ENCODE assay signal across 21 mouse cellular contexts in the genomic region with DNA sequence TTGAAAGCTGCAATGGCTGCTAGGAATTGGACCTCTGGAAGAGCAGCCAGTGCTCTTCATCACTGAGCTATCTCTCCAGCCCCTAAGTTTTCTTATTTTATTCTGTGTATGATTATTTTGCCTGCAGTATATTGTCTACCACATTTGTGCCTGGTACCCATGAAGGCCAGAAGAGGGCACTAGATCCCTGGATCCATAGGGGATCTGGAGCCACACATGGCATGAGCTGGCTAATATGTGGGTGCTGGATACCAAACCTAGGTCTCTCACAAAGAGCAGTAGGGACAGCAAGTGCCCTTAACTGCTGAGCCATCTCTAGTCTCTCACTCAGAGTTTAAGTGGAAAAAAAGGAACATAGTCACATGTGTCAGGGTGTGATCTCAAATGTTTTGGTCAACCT. TPM values are rescaled to one million over a fixed set of nuclear protein-coding genes. Genes with fewer than 3 reads are reported as not detected.
DNase-seq lines count a peak whose midpoint lies in the region; ATAC-seq and TF ChIP-seq lines count a peak whose summit lies in the region.
"Had no signal": no experiment of that assay in that cellular context is flagged by ENCODE, and none has a peak within 500 bp of the region (broad histone marks: within the 10 kb centered on the region; RNA-seq: fewer than 3 reads in every experiment).

No protein-coding gene starts in this region.

- no peaks in the 10 kb centered on the region for H3K27me3 ChIP-seq in heart, embryonic 12.5 days (replicated peaks)
- H3K27me3 ChIP-seq in liver, embryonic 14.5 days (ENCODE audit: control insufficient read depth, insufficient read depth, low read length), result no peaks in the 10 kb centered on the region
- H3K27me3 ChIP-seq in stomach, postnatal 0 days (ENCODE audit: control insufficient read depth, insufficient read depth, low read length), result no peaks in the 10 kb centered on the region
- H3K27me3 ChIP-seq: embryonic facial prominence, embryonic 13.5 days; limb, embryonic 13.5 days; lung, embryonic 15.5 days; megakaryocyte, embryonic 14.5 days; neural tube, embryonic 13.5 days had no signal

- peak; percentile 76 for DNase-seq in heart, adult 11 months
- DNase-seq in liver, embryonic 14.5 days (ENCODE audit: low read depth in 3 of 3, low spot score in 3 of 3), result no peak
- DNase-seq in liver, result no peak
- DNase-seq in thymus, postnatal 4 days, result peak; percentile 3
- DNase-seq in thymus, postnatal 0 days (ENCODE audit: low spot score), result no peak
- DNase-seq in stomach, postnatal 0 days (ENCODE audit: low spot score), result no peak
- DNase-seq in cerebellum, postnatal 10 days, result no peak
- DNase-seq: adrenal gland, postnatal 10 days; cerebellum, adult 18-20 months; heart, adult 18-20 months; kidney, postnatal 10 days had no signal

- H3K4me3 ChIP-seq in heart, embryonic 12.5 days, result no peak overlapping the region
- H3K4me3 ChIP-seq in liver, embryonic 14.5 days (ENCODE audit: insufficient read depth in 1 of 2, low read depth in 2 of 2, low read length in 2 of 2), result no peak overlapping the region
- H3K4me3 ChIP-seq in stomach, postnatal 0 days (ENCODE audit: low read depth, low read length), result no peak overlapping the region
- H3K4me3 ChIP-seq: embryonic facial prominence, embryonic 13.5 days; limb, embryonic 13.5 days; lung, embryonic 15.5 days; megakaryocyte, embryonic 14.5 days; neural tube, embryonic 13.5 days had no signal

- no peak overlapping the region for H3K27ac ChIP-seq in heart, embryonic 12.5 days (ENCODE audit: poor library complexity, severe bottlenecking)
- no peak overlapping the region for H3K27ac ChIP-seq in liver, embryonic 14.5 days
- H3K27ac ChIP-seq in stomach, postnatal 0 days (replicated peaks), result no peak overlapping the region
- H3K27ac ChIP-seq: embryonic facial prominence, embryonic 13.5 days; limb, embryonic 13.5 days; lung, embryonic 15.5 days; neural tube, embryonic 13.5 days had no signal

- no peak for TF ChIP-seq EP300 in liver, embryonic 14.5 days (IDR thresholded peaks at IDR 0.05; ENCODE audit: low read depth)
- no peak for TF ChIP-seq EP300 in stomach, postnatal 0 days (optimal IDR thresholded peaks at IDR 0.05)

- H3K4me1 ChIP-seq in heart, embryonic 12.5 days (replicated peaks), result peaks cover 17% of the 10 kb centered on the region
- H3K4me1 ChIP-seq in liver, embryonic 14.5 days (replicated peaks; ENCODE audit: control insufficient read depth in 2 of 2, insufficient read depth in 2 of 2, low read length in 1 of 2), result no peaks in the 10 kb centered on the region
- no peaks in the 10 kb centered on the region; the same call in 1 of the 2 replicates for H3K4me1 ChIP-seq in stomach, postnatal 0 days (replicated peaks; ENCODE audit: control insufficient read depth, insufficient read depth)
- H3K4me1 ChIP-seq: limb, embryonic 13.5 days; lung, embryonic 15.5 days had no signal

- H3K36me3 ChIP-seq in heart, embryonic 12.5 days, result peaks cover 13% of the 10 kb centered on the region
- no peaks in the 10 kb centered on the region; the same call in 1 of the 2 replicates for H3K36me3 ChIP-seq in liver, embryonic 14.5 days (replicated peaks; ENCODE audit: control insufficient read depth, insufficient read depth, low read depth)
- peaks cover 4% of the 10 kb centered on the region; the same call in 1 of the 2 replicates for H3K36me3 ChIP-seq in stomach, postnatal 0 days (ENCODE audit: control insufficient read depth, insufficient read depth, low read length)

- ATAC-seq in heart, embryonic 12.5 days (ENCODE audit: insufficient number of reproducible peaks, low FRiP score), result no peak
- ATAC-seq in liver, embryonic 14.5 days (ENCODE audit: insufficient read depth), result no peak
- no peak for ATAC-seq in stomach, postnatal 0 days (ENCODE audit: low FRiP score, low TSS enrichment)
- ATAC-seq: forebrain, embryonic 16.5 days had no signal

- peak; percentile 49 for TF ChIP-seq CTCF in liver, embryonic 14.5 days (IDR thresholded peaks at IDR 0.05; ENCODE audit: low read depth)
- peak; percentile 53 for TF ChIP-seq CTCF in stomach, postnatal 0 days (IDR thresholded peaks at IDR 0.05; ENCODE audit: low read depth)

- H3K9me3 ChIP-seq in heart, embryonic 12.5 days (replicated peaks), result no peaks in the 10 kb centered on the region
- H3K9me3 ChIP-seq in liver, embryonic 14.5 days (ENCODE audit: control insufficient read depth, low read length), result no peaks in the 10 kb centered on the region
- H3K9me3 ChIP-seq in stomach, postnatal 0 days (ENCODE audit: control insufficient read depth, low read length), result no peaks in the 10 kb centered on the region
- H3K9me3 ChIP-seq: embryonic facial prominence, embryonic 13.5 days; limb, embryonic 13.5 days; lung, embryonic 15.5 days; megakaryocyte, embryonic 14.5 days; neural tube, embryonic 13.5 days had no signal

- no peak overlapping the region for H3K4me2 ChIP-seq in heart, embryonic 12.5 days
- no peak overlapping the region for H3K4me2 ChIP-seq in liver, embryonic 14.5 days (ENCODE audit: low read depth)
- no peak overlapping the region for H3K4me2 ChIP-seq in stomach, postnatal 0 days (replicated peaks; ENCODE audit: low read depth)
- H3K4me2 ChIP-seq: embryonic facial prominence, embryonic 13.5 days; limb, embryonic 13.5 days; lung, embryonic 15.5 days; neural tube, embryonic 13.5 days had no signal

- H3K9ac ChIP-seq in heart, embryonic 12.5 days, result no peak overlapping the region
- no peak overlapping the region for H3K9ac ChIP-seq in liver, embryonic 14.5 days (replicated peaks)
- no peak overlapping the region for H3K9ac ChIP-seq in stomach, postnatal 0 days (ENCODE audit: low read length)
- H3K9ac ChIP-seq: embryonic facial prominence, embryonic 13.5 days; limb, embryonic 13.5 days; lung, embryonic 15.5 days; neural tube, embryonic 13.5 days had no signal

RNA-seq across cellular contexts. Expression of gene Fntb, which starts 12.5 kb away (rescaled TPM):
- polyA plus RNA-seq in heart, embryonic 12.5 days (2016; fragmentation: Nextera tagmentation; extraction: Ambion mirVana), result 30.9 and 31.7 TPM in 2 replicates
- 21.4 and 24.3 TPM in 2 replicates for polyA plus RNA-seq in liver, embryonic 14.5 days (2012; rRNA removed)
- 28.8 and 33.7 TPM in 2 replicates for polyA plus RNA-seq in liver, embryonic 14.5 days (2014; fragmentation: Nextera tagmentation; extraction: Ambion mirVana)
- 29.3 and 29.7 TPM in 2 replicates for polyA plus RNA-seq in thymus, postnatal 0 days (2015; fragmentation: Nextera tagmentation; extraction: Ambion mirVana)
- polyA plus RNA-seq in stomach, postnatal 0 days (2015; fragmentation: Nextera tagmentation; extraction: Ambion mirVana), result 22.4 and 23.8 TPM in 2 replicates

RNA-seq across cellular contexts. Expression of gene Churc1, which starts 12.5 kb away (rescaled TPM):
- 124 and 131 TPM in 2 replicates for polyA plus RNA-seq in heart, embryonic 12.5 days (2016; fragmentation: Nextera tagmentation; extraction: Ambion mirVana)
- 38.2 and 40.2 TPM in 2 replicates for polyA plus RNA-seq in liver, embryonic 14.5 days (2012; rRNA removed)
- 68.8 and 76.3 TPM in 2 replicates for polyA plus RNA-seq in liver, embryonic 14.5 days (2014; fragmentation: Nextera tagmentation; extraction: Ambion mirVana)
- 206 and 258 TPM in 2 replicates for polyA plus RNA-seq in thymus, postnatal 0 days (2015; fragmentation: Nextera tagmentation; extraction: Ambion mirVana)
- polyA plus RNA-seq in stomach, postnatal 0 days (2015; fragmentation: Nextera tagmentation; extraction: Ambion mirVana), result 161 and 163 TPM in 2 replicates

RNA-seq across cellular contexts. Expression of gene Gpx2, which starts 17.5 kb away (rescaled TPM):
- polyA plus RNA-seq in heart, embryonic 12.5 days (2016; fragmentation: Nextera tagmentation; extraction: Ambion mirVana), result 0.49 TPM in 1 of 2 replicates, not detected in the other
- polyA plus RNA-seq in liver, embryonic 14.5 days (2012; rRNA removed), result 0.06 and 0.16 TPM in 2 replicates
- polyA plus RNA-seq in liver, embryonic 14.5 days (2014; fragmentation: Nextera tagmentation; extraction: Ambion mirVana), result not detected in 2 replicates
- polyA plus RNA-seq in thymus, postnatal 0 days (2015; fragmentation: Nextera tagmentation; extraction: Ambion mirVana), result 1.7 and 2.1 TPM in 2 replicates
- 217 and 236 TPM in 2 replicates for polyA plus RNA-seq in stomach, postnatal 0 days (2015; fragmentation: Nextera tagmentation; extraction: Ambion mirVana)
- polyA plus RNA-seq: heart, postnatal 0 days; hindbrain, embryonic 11.5 days; inflammation-experienced regulatory T-cells, adult 6 months had no signal

RNA-seq across cellular contexts. Expression of gene Rab15, which starts 44.9 kb away (rescaled TPM):
- polyA plus RNA-seq in heart, embryonic 12.5 days (2016; fragmentation: Nextera tagmentation; extraction: Ambion mirVana), result 2.9 and 3.6 TPM in 2 replicates
- polyA plus RNA-seq in liver, embryonic 14.5 days (2012; rRNA removed), result 0.11 and 0.13 TPM in 2 replicates
- polyA plus RNA-seq in liver, embryonic 14.5 days (2014; fragmentation: Nextera tagmentation; extraction: Ambion mirVana), result 0.05 and 0.15 TPM in 2 replicates
- 23.6 and 27.0 TPM in 2 replicates for polyA plus RNA-seq in thymus, postnatal 0 days (2015; fragmentation: Nextera tagmentation; extraction: Ambion mirVana)
- 24.0 and 27.2 TPM in 2 replicates for polyA plus RNA-seq in stomach, postnatal 0 days (2015; fragmentation: Nextera tagmentation; extraction: Ambion mirVana)
- polyA plus RNA-seq: inflammation-experienced regulatory T-cells, adult 6 months had no signal

Comparison
In these comparisons a context has a peak if more than half of its experiments do, and no peak if none do; other contexts are left out.
1. DNase-seq: peak in heart, adult 11 months (single experiment) and thymus, postnatal 4 days (single experiment); none in liver, embryonic 14.5 days (0 of 3), liver (single experiment), thymus, postnatal 0 days (single experiment), stomach, postnatal 0 days (single experiment) and cerebellum, postnatal 10 days (0 of 2).
2. RNA of gene Gpx2, which starts 17.5 kb away (polyA plus RNA-seq): 217 to 236 TPM in stomach, postnatal 0 days; 1.7 to 2.1 TPM in thymus, postnatal 0 days, 0.06 to 0.16 TPM in liver, embryonic 14.5 days and 0.49 TPM in heart, embryonic 12.5 days; every median in the first group is over 10 times any median in the second.